Mouse (Mus musculus) cerebellum, adult 11-12 months (tissue): ENCODE measurements around the gene Lrrc18.

ENCODE experiments used
- DNase-seq: peaks from one replicate; pipeline ENCODE4 v3.0.0; 2022

The Lrrc18 gene

GRCm38 (mm10) chr14:32991082-32991481 is at the start of gene Lrrc18:
Lrrc18 (plus strand) TSS chr14:32991382.
- no peak for DNase-seq

GRCm38 (mm10) chr14:32947512-32947911 is 43.7 kb upstream of the Lrrc18 start:
- DNase-seq: no peak

- DNase-seq: no peak
Observed at GRCm38 (mm10) chr14:32950312-32951301, 40.6 kb upstream of the Lrrc18 start.

- DNase-seq: no peak
Observed at GRCm38 (mm10) chr14:32956486-32956885, 34.7 kb upstream of the Lrrc18 start.

GRCm38 (mm10) chr14:32958671-32959070 is 32.5 kb upstream of the Lrrc18 start:
- no peak for DNase-seq

- peak; percentile 10 for DNase-seq
Observed at GRCm38 (mm10) chr14:32960481-32960880, 30.7 kb upstream of the Lrrc18 start.

- no peak for DNase-seq
Observed at GRCm38 (mm10) chr14:32964742-32965141, 26.4 kb upstream of the Lrrc18 start.

- no peak for DNase-seq
Observed at GRCm38 (mm10) chr14:32970700-32971099, 20.5 kb upstream of the Lrrc18 start.

- no peak for DNase-seq
Observed at GRCm38 (mm10) chr14:32984176-32984738, 6.9 kb upstream of the Lrrc18 start.

GRCm38 (mm10) chr14:32986659-32987058 is 4.5 kb upstream of the Lrrc18 start:
- no peak for DNase-seq

GRCm38 (mm10) chr14:32994954-32995636 is 3.9 kb downstream of the Lrrc18 start:
- DNase-seq: no peak

GRCm38 (mm10) chr14:32999511-32999910 is 8.3 kb downstream of the Lrrc18 start:
- no peak for DNase-seq

GRCm38 (mm10) chr14:33000112-33000979 is 9.2 kb downstream of the Lrrc18 start:
- no peak for DNase-seq

GRCm38 (mm10) chr14:33005114-33005513 is 13.9 kb downstream of the Lrrc18 start:
- no peak for DNase-seq

- no peak for DNase-seq
Observed at GRCm38 (mm10) chr14:33007638-33008037, 16.5 kb downstream of the Lrrc18 start.

- DNase-seq: no peak
Observed at GRCm38 (mm10) chr14:33019050-33019449, 27.9 kb downstream of the Lrrc18 start.

GRCm38 (mm10) chr14:33019606-33020005 is 28.4 kb downstream of the Lrrc18 start:
- DNase-seq: no peak

- DNase-seq: no peak
Observed at GRCm38 (mm10) chr14:33030849-33031248, 39.7 kb downstream of the Lrrc18 start.

GRCm38 (mm10) chr14:33033424-33033823 is 42.2 kb downstream of the Lrrc18 start:
- DNase-seq: no peak

GRCm38 (mm10) chr14:33035386-33035785 is 44.2 kb downstream of the Lrrc18 start:
- DNase-seq: no peak

GRCm38 (mm10) chr14:33036811-33037210 is 45.6 kb downstream of the Lrrc18 start:
- DNase-seq: no peak

- DNase-seq: no peak
Observed at GRCm38 (mm10) chr14:33045217-33045616, 54.0 kb downstream of the Lrrc18 start.

GRCm38 (mm10) chr14:33053441-33053840 is 62.3 kb downstream of the Lrrc18 start:
- no peak for DNase-seq
